In genomic region chr3:102701303-102701702, GRCm38 (mm10) we compare ENCODE assay signal across 15 mouse cellular contexts. TPM values are rescaled to one million over a fixed set of nuclear protein-coding genes. Genes with fewer than 3 reads are reported as not detected.
DNase-seq lines count a peak whose midpoint lies in the region; ATAC-seq and TF ChIP-seq lines count a peak whose summit lies in the region.
"Had no signal": no experiment of that assay in that cellular context is flagged by ENCODE, and none has a peak within 500 bp of the region (broad histone marks: within the 10 kb centered on the region; RNA-seq: fewer than 3 reads in every experiment).

No protein-coding gene starts in this region.

- H3K9me3 ChIP-seq in embryonic facial prominence, embryonic 14.5 days (ENCODE audit: control insufficient read depth, low read length): no peaks in the 10 kb centered on the region
- H3K9me3 ChIP-seq in embryonic facial prominence, embryonic 10.5 days: no peaks in the 10 kb centered on the region
- H3K9me3 ChIP-seq in limb, embryonic 14.5 days (ENCODE audit: control insufficient read depth, low read length): no peaks in the 10 kb centered on the region
- H3K9me3 ChIP-seq in limb, embryonic 10.5 days (replicated peaks): no peaks in the 10 kb centered on the region
- no peaks in the 10 kb centered on the region for H3K9me3 ChIP-seq in embryonic facial prominence, embryonic 15.5 days (replicated peaks)
- H3K9me3 ChIP-seq: embryonic facial prominence, embryonic 12.5 days; forebrain, embryonic 13.5 days; heart, embryonic 12.5 days; hindbrain, embryonic 15.5 days had no signal

- H3K4me1 ChIP-seq in embryonic facial prominence, embryonic 14.5 days (ENCODE audit: control insufficient read depth, insufficient read depth, low read length): peaks cover 20% of the 10 kb centered on the region
- H3K4me1 ChIP-seq in embryonic facial prominence, embryonic 10.5 days: peaks cover 10% of the 10 kb centered on the region
- H3K4me1 ChIP-seq in limb, embryonic 14.5 days (ENCODE audit: control insufficient read depth, insufficient read depth, low read length): peaks cover 14% of the 10 kb centered on the region
- peaks cover 24% of the 10 kb centered on the region for H3K4me1 ChIP-seq in limb, embryonic 10.5 days
- H3K4me1 ChIP-seq in embryonic facial prominence, embryonic 15.5 days: peaks cover 16% of the 10 kb centered on the region

- H3K36me3 ChIP-seq in embryonic facial prominence, embryonic 14.5 days (ENCODE audit: control insufficient read depth, insufficient read depth, low read length): no peaks in the 10 kb centered on the region
- H3K36me3 ChIP-seq in embryonic facial prominence, embryonic 10.5 days (replicated peaks): no peaks in the 10 kb centered on the region
- H3K36me3 ChIP-seq in limb, embryonic 14.5 days (ENCODE audit: control insufficient read depth, insufficient read depth, low read length): no peaks in the 10 kb centered on the region
- no peaks in the 10 kb centered on the region for H3K36me3 ChIP-seq in limb, embryonic 10.5 days
- no peaks in the 10 kb centered on the region for H3K36me3 ChIP-seq in embryonic facial prominence, embryonic 15.5 days
- H3K36me3 ChIP-seq: embryonic facial prominence, embryonic 12.5 days; heart, embryonic 12.5 days; hindbrain, embryonic 15.5 days had no signal

- no peak overlapping the region for H3K27ac ChIP-seq in embryonic facial prominence, embryonic 14.5 days (replicated peaks; ENCODE audit: low read depth, low read length)
- H3K27ac ChIP-seq in embryonic facial prominence, embryonic 10.5 days (replicated peaks): no peak overlapping the region
- no peak overlapping the region; the same call in 1 of the 2 replicates for H3K27ac ChIP-seq in limb, embryonic 14.5 days (replicated peaks; ENCODE audit: low read depth, low read length)
- H3K27ac ChIP-seq in limb, embryonic 10.5 days: no peak overlapping the region
- H3K27ac ChIP-seq in embryonic facial prominence, embryonic 15.5 days (replicated peaks): no peak overlapping the region
- H3K27ac ChIP-seq: embryonic facial prominence, embryonic 12.5 days; forebrain, embryonic 13.5 days; hindbrain, embryonic 15.5 days had no signal

- 53% methylated on average over 4 of the region's 4 CpGs for WGBS in embryonic facial prominence, embryonic 14.5 days
- 85% methylated on average over 4 of the region's 4 CpGs for WGBS in embryonic facial prominence, embryonic 10.5 days
- WGBS in limb, embryonic 14.5 days: 55% methylated on average over 4 of the region's 4 CpGs
- WGBS in limb, embryonic 10.5 days: 88% methylated on average over 4 of the region's 4 CpGs
- 55% methylated on average over 4 of the region's 4 CpGs for WGBS in embryonic facial prominence, embryonic 15.5 days

- H3K4me2 ChIP-seq in embryonic facial prominence, embryonic 14.5 days (ENCODE audit: low read depth, low read length): no peak overlapping the region
- H3K4me2 ChIP-seq in limb, embryonic 14.5 days (replicated peaks; ENCODE audit: low read depth, low read length, severe bottlenecking): no peak overlapping the region
- no peak overlapping the region for H3K4me2 ChIP-seq in embryonic facial prominence, embryonic 15.5 days (replicated peaks)
- H3K4me2 ChIP-seq: embryonic facial prominence, embryonic 12.5 days; forebrain, embryonic 13.5 days; heart, embryonic 12.5 days; hindbrain, embryonic 15.5 days had no signal

- H3K4me3 ChIP-seq in embryonic facial prominence, embryonic 14.5 days (ENCODE audit: low read depth, low read length): no peak overlapping the region
- H3K4me3 ChIP-seq in embryonic facial prominence, embryonic 10.5 days: no peak overlapping the region
- no peak overlapping the region for H3K4me3 ChIP-seq in limb, embryonic 14.5 days (replicated peaks; ENCODE audit: low read length)
- H3K4me3 ChIP-seq in limb, embryonic 10.5 days: no peak overlapping the region
- no peak overlapping the region for H3K4me3 ChIP-seq in embryonic facial prominence, embryonic 15.5 days (replicated peaks)
- H3K4me3 ChIP-seq: embryonic facial prominence, embryonic 12.5 days; forebrain, embryonic 13.5 days; heart, embryonic 12.5 days; hindbrain, embryonic 15.5 days had no signal

- peak; percentile 57 for DNase-seq in embryonic facial prominence, embryonic 14.5 days (ENCODE audit: low spot score)
- DNase-seq in embryonic facial prominence, embryonic 10.5 days (ENCODE audit: low spot score): no peak
- DNase-seq in limb, embryonic 14.5 days (ENCODE audit: low spot score): no peak
- DNase-seq in limb, embryonic 10.5 days (ENCODE audit: low spot score): no peak
- peak; percentile 29 for DNase-seq in lung, postnatal 10 days
- no peak for DNase-seq in lung, postnatal 25 days (ENCODE audit: low spot score)
- DNase-seq in layer of hippocampus, postnatal 10 days (ENCODE audit: low spot score in 2 of 2): no peak
- DNase-seq: forebrain, postnatal 0 days had no signal

- ATAC-seq in embryonic facial prominence, embryonic 14.5 days (ENCODE audit: low read depth): no peak
- ATAC-seq in limb, embryonic 14.5 days (ENCODE audit: low FRiP score, low read depth): 0 out of 2 replicates have a peak, but pooled peaks have one; percentile 41
- ATAC-seq in embryonic facial prominence, embryonic 15.5 days (ENCODE audit: insufficient number of reproducible peaks, low FRiP score, low TSS enrichment, low read depth): peak; percentile 37; the same call in 1 of the 2 replicates
- ATAC-seq: forebrain, embryonic 13.5 days; forebrain, postnatal 0 days; Patski had no signal

- H3K27me3 ChIP-seq in embryonic facial prominence, embryonic 14.5 days (replicated peaks; ENCODE audit: control insufficient read depth, insufficient read depth, low read length): no peaks in the 10 kb centered on the region
- no peaks in the 10 kb centered on the region for H3K27me3 ChIP-seq in embryonic facial prominence, embryonic 10.5 days (replicated peaks; ENCODE audit: low read depth, poor library complexity, severe bottlenecking)
- no peaks in the 10 kb centered on the region for H3K27me3 ChIP-seq in limb, embryonic 14.5 days (ENCODE audit: control insufficient read depth, insufficient read depth, low read length)
- H3K27me3 ChIP-seq in limb, embryonic 10.5 days (ENCODE audit: low read depth, poor library complexity, severe bottlenecking): no peaks in the 10 kb centered on the region
- H3K27me3 ChIP-seq in embryonic facial prominence, embryonic 15.5 days: no peaks in the 10 kb centered on the region
- H3K27me3 ChIP-seq: embryonic facial prominence, embryonic 12.5 days; forebrain, embryonic 13.5 days; hindbrain, embryonic 15.5 days; Patski had no signal

- TF ChIP-seq POLR2A in limb, embryonic 14.5 days (IDR thresholded peaks at IDR 0.05; ENCODE audit: borderline replicate concordance, extremely low read depth, insufficient read depth, insufficient read length): no peak

- no peak overlapping the region for H3K9ac ChIP-seq in embryonic facial prominence, embryonic 14.5 days (ENCODE audit: low read depth, low read length)
- H3K9ac ChIP-seq in limb, embryonic 14.5 days (ENCODE audit: low read depth, low read length, severe bottlenecking): no peak overlapping the region
- H3K9ac ChIP-seq in embryonic facial prominence, embryonic 15.5 days: no peak overlapping the region
- H3K9ac ChIP-seq: embryonic facial prominence, embryonic 12.5 days; forebrain, embryonic 13.5 days; forebrain, postnatal 0 days; heart, embryonic 12.5 days; hindbrain, embryonic 15.5 days had no signal

RNA-seq across cellular contexts. Expression of gene Tspan2, which starts 33.0 kb away (rescaled TPM):
- polyA plus RNA-seq in embryonic facial prominence, embryonic 14.5 days (2014; fragmentation: Nextera tagmentation; extraction: Ambion mirVana): 8.4 and 10.1 TPM in 2 replicates
- polyA plus RNA-seq in embryonic facial prominence, embryonic 10.5 days (2016; fragmentation: Nextera tagmentation; extraction: Ambion mirVana): 7.4 and 7.6 TPM in 2 replicates
- polyA plus RNA-seq in limb, embryonic 14.5 days (2012; rRNA removed): 6.1 and 6.7 TPM in 2 replicates
- 7.8 and 8.4 TPM in 2 replicates for polyA plus RNA-seq in limb, embryonic 14.5 days (2014; fragmentation: Nextera tagmentation; extraction: Ambion mirVana)
- polyA plus RNA-seq in limb, embryonic 10.5 days (2016; fragmentation: Nextera tagmentation; extraction: Ambion mirVana): 5.9 and 6.9 TPM in 2 replicates
- 7.1 and 7.4 TPM in 2 replicates for polyA plus RNA-seq in embryonic facial prominence, embryonic 15.5 days (2015; fragmentation: Nextera tagmentation; extraction: Ambion mirVana)
- 10 to 100 TPM; 44.7 to 50.1 TPM for total RNA-seq in layer of hippocampus, postnatal 10 days (2021)
- total RNA-seq: MEL had no signal

Comparison
In these comparisons a context has a peak if more than half of its experiments do, and no peak if none do; other contexts are left out.
1. DNase-seq: peak in embryonic facial prominence, embryonic 14.5 days (single experiment) and lung, postnatal 10 days (single experiment); none in embryonic facial prominence, embryonic 10.5 days (single experiment), limb, embryonic 14.5 days (single experiment), limb, embryonic 10.5 days (single experiment), lung, postnatal 25 days (single experiment) and layer of hippocampus, postnatal 10 days (0 of 2).